Mouse (Mus musculus) lung, postnatal 0 days (tissue): ENCODE data around the gene Ccdc38. TPM values are rescaled to one million over a fixed set of nuclear protein-coding genes. Genes with fewer than 3 reads are reported as not detected.
A peak's percentile ranks its signal among the peaks of the same experiment; 100 is the strongest.

Experiments
- ATAC-seq: fragments of 200-750 bp; cut with Nextera tagmentation; 2 replicates; pipeline ENCODE4 v1.8.0; 2017; ENCODE audit warnings: moderate library complexity
- DNase-seq: peaks from one replicate; pipeline ENCODE4 v3.0.0-alpha.2; 2016; ENCODE audit warnings: low spot score
- H3K27ac ChIP-seq: fragments of 300-500 bp; sonication (generic); 2 replicates; pipeline ENCODE4 v1.5.1; 2014; ENCODE audit warnings: antibody characterized with exemption, mild to moderate bottlenecking, low read length, mixed read lengths
- H3K27me3 ChIP-seq: fragments of 300-500 bp; sonication (generic); replicated peaks from 2 replicates; pipeline ENCODE4 v1.6.1; 2014; ENCODE audit warnings: low read length, mixed read lengths; ENCODE audit not compliant: insufficient read depth
- H3K36me3 ChIP-seq: fragments of 300-500 bp; sonication (generic); 2 replicates; pipeline ENCODE4 v1.6.1; 2014; ENCODE audit warnings: low read length, mixed read lengths; ENCODE audit not compliant: insufficient read depth
- H3K4me1 ChIP-seq: fragments of 300-500 bp; sonication (generic); 2 replicates; pipeline ENCODE4 v1.6.1; 2014; ENCODE audit warnings: antibody characterized with exemption, low read depth, low read length, mixed read lengths; ENCODE audit not compliant: insufficient read depth
- H3K4me2 ChIP-seq: fragments of 300-500 bp; sonication (generic); replicated peaks from 2 replicates; pipeline ENCODE4 v1.6.1; 2014; ENCODE audit warnings: low read depth, mild to moderate bottlenecking, low read length, moderate library complexity, mixed read lengths
- H3K4me3 ChIP-seq: fragments of 300-500 bp; sonication (generic); 2 replicates; pipeline ENCODE4 v1.5.1; 2014; ENCODE audit warnings: low read depth, low read length
- H3K9ac ChIP-seq: fragments of 300-500 bp; sonication (generic); replicated peaks from 2 replicates; pipeline ENCODE4 v1.6.1; 2014; ENCODE audit warnings: low read depth, mild to moderate bottlenecking
- H3K9me3 ChIP-seq: fragments of 300-500 bp; sonication (generic); 2 replicates; pipeline ENCODE4 v1.6.1; 2016; ENCODE audit warnings: low read length, mixed read lengths
- CTCF ChIP-seq: IDR thresholded peaks from 2 replicates; pipeline ENCODE4 v1.5.1; 2016; ENCODE audit warnings: antibody characterized with exemption, mild to moderate bottlenecking
- EP300 ChIP-seq: IDR thresholded peaks from 2 replicates; pipeline ENCODE4 v1.6.1; 2016; ENCODE audit warnings: antibody characterized with exemption, mild to moderate bottlenecking, control low read depth
- WGBS: fragments of 180-500 bp; shearing (Covaris S2); extraction: QIAGEN DNeasy Blood & Tissue Kit; methylation state at CpG from one replicate; pipeline ENCODE4 v1.1.7; 2014; 5-methylcytosine and 5-hydroxymethylcytosine counted together
- polyA plus RNA-seq: library from polyadenylated mRNA; unstranded; fragments of >200 nt; fragmentation: Nextera tagmentation; extraction: Ambion mirVana; gene quantifications from 2 replicates; pipeline ENCODE4 v1.2.1, GENCODE M21; 2015

Gene Ccdc38
- polyA plus RNA-seq, 1 experiment from 2014 or later = 0.13 TPM

DNA sequence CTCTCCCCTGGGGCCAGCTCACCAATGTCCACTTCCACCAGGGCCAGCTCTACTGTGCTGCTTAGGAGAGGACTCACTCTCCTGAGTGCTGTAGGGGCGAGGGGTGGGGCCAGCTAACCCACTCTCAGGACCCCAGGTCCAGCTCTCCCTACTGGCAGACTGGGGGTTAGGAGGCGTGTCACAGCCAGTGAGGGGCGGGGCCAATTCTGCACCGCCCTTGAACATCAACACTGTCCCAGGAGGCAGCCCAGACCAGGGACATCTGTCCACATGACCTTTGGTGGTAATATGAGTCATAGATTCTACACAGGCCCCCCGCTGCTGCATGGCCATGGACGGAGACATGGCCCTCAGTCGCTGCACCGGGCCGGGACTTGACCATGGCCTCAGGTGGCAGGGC, 19.4 kb downstream of the Ccdc38 start:
- H3K4me1 ChIP-seq = no peaks in the 10 kb centered on the region

GRCm38 (mm10) chr10:93564518-93565090, 24.2 kb downstream of the Ccdc38 start:
- ATAC-seq = no peak
- no peaks in the 10 kb centered on the region for H3K27me3 ChIP-seq
- no peak for TF ChIP-seq CTCF
- no peak for TF ChIP-seq EP300
- H3K4me1 ChIP-seq = no peaks in the 10 kb centered on the region
- H3K4me2 ChIP-seq = no peak overlapping the region
- H3K27ac ChIP-seq = no peak overlapping the region
- no peaks in the 10 kb centered on the region for H3K9me3 ChIP-seq
- DNase-seq = no peak
- no peak overlapping the region for H3K9ac ChIP-seq
- H3K4me3 ChIP-seq = no peak overlapping the region
- 72% methylated on average over 14 of the region's 14 CpGs for WGBS
- no peaks in the 10 kb centered on the region for H3K36me3 ChIP-seq

More for the DNA sequence above, 19.4 kb downstream of the Ccdc38 start:
- no peaks in the 10 kb centered on the region for H3K27me3 ChIP-seq
- no peaks in the 10 kb centered on the region for H3K9me3 ChIP-seq
- no peak overlapping the region for H3K27ac ChIP-seq
- TF ChIP-seq CTCF (no peak), EP300 (no peak)
- DNase-seq (no peak), ATAC-seq (no peak)
- WGBS = 57% methylated on average over 9 of the region's 9 CpGs
- H3K4me3 ChIP-seq = no peak overlapping the region
- no peaks in the 10 kb centered on the region for H3K36me3 ChIP-seq
- H3K4me2 ChIP-seq = no peak overlapping the region
- no peak overlapping the region for H3K9ac ChIP-seq

- ATAC-seq (no peak), DNase-seq (no peak)
- no peak overlapping the region for H3K9ac ChIP-seq
- TF ChIP-seq CTCF (no peak), EP300 (no peak)
- H3K4me2 ChIP-seq = no peak overlapping the region
- H3K4me3 ChIP-seq = no peak overlapping the region
- H3K36me3 ChIP-seq = no peaks in the 10 kb centered on the region
- no peaks in the 10 kb centered on the region for H3K27me3 ChIP-seq
- H3K4me1 ChIP-seq = no peaks in the 10 kb centered on the region
- H3K9me3 ChIP-seq = no peaks in the 10 kb centered on the region
- no peak overlapping the region for H3K27ac ChIP-seq
- WGBS = 72% methylated on average over 10 of the region's 10 CpGs
Observed at GRCm38 (mm10) chr10:93567066-93567465, 26.6 kb downstream of the Ccdc38 start.

- DNase-seq (no peak), ATAC-seq (no peak)
- H3K9me3 ChIP-seq = no peaks in the 10 kb centered on the region
- no peak overlapping the region for H3K4me3 ChIP-seq
- no peak overlapping the region for H3K9ac ChIP-seq
- no peak overlapping the region for H3K27ac ChIP-seq
- H3K4me2 ChIP-seq = no peak overlapping the region
- TF ChIP-seq EP300 (no peak), CTCF (peak; percentile 16; the same call in 1 of the 2 replicates)
- 84% methylated on average over 11 of the region's 11 CpGs for WGBS
- H3K27me3 ChIP-seq = no peaks in the 10 kb centered on the region
- H3K4me1 ChIP-seq = no peaks in the 10 kb centered on the region
- H3K36me3 ChIP-seq = no peaks in the 10 kb centered on the region
Observed at GRCm38 (mm10) chr10:93567841-93568566, 27.6 kb downstream of the Ccdc38 start.

DNA sequence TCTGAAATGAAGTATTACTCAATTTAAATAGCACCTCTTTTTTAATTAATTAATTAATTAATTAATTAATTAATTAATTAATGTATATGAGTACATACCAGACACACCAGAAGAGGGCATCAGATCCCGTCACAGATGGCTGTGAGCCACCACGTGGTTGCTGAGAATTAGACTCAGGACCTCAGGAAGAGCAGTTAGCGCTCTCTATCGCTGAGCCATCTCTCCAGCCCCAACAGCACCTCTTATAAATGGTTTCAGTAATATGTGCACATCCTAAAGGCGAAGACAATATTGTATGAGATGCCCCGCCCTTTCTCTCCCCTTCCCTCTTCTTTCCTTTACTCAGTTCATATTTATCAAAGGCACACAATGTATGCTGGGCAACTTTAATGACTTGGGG, 28.2 kb downstream of the Ccdc38 start:
- no peak overlapping the region for H3K27ac ChIP-seq
- no peak overlapping the region for H3K4me2 ChIP-seq
- DNase-seq (no peak), ATAC-seq (no peak)
- 87% methylated on average over 6 of the region's 6 CpGs for WGBS
- H3K9me3 ChIP-seq = no peaks in the 10 kb centered on the region
- H3K36me3 ChIP-seq = no peaks in the 10 kb centered on the region
- no peaks in the 10 kb centered on the region for H3K4me1 ChIP-seq
- TF ChIP-seq EP300 = no peak
- TF ChIP-seq CTCF = no peak
- H3K9ac ChIP-seq = no peak overlapping the region
- H3K4me3 ChIP-seq = no peak overlapping the region
- H3K27me3 ChIP-seq = no peaks in the 10 kb centered on the region

- no peaks in the 10 kb centered on the region for H3K4me1 ChIP-seq
- no peaks in the 10 kb centered on the region for H3K36me3 ChIP-seq
- no peak overlapping the region for H3K27ac ChIP-seq
- no peak for TF ChIP-seq EP300
- 0 out of 2 replicates have a peak, but pooled peaks have one; percentile 5 for TF ChIP-seq CTCF
- no peaks in the 10 kb centered on the region for H3K9me3 ChIP-seq
- DNase-seq (no peak), ATAC-seq (no peak)
- H3K9ac ChIP-seq = no peak overlapping the region
- no peaks in the 10 kb centered on the region for H3K27me3 ChIP-seq
- no peak overlapping the region for H3K4me3 ChIP-seq
- WGBS = 34% methylated on average over 2 of the region's 2 CpGs
- no peak overlapping the region for H3K4me2 ChIP-seq
Observed at GRCm38 (mm10) chr10:93572209-93572608, 31.8 kb downstream of the Ccdc38 start.
